Mouse (Mus musculus) spleen, embryonic (tissue): ENCODE measurements at regions not wholly inside any gene's neighbourhood (a gene's known extent, or its start where the extent isn't known, plus 50 kb on each side); places are given as distances from the start of the nearest gene placed in this dataset.

Experiments used
- CTCF ChIA-PET: fragments of 350-600 bp; sonication (Branson Sonifier 250); formaldehyde crosslinking; loops from one replicate; lab custom pipeline; 2022; lab: Charles Lee

GRCm38 (mm10) chr13:101439041-101439440 lies 329.0 kb downstream of the Pik3r1 start:
- CTCF ChIA-PET, result no interaction called here

- CTCF ChIA-PET, result no interaction called here
These were observed 334.9 kb downstream of the Pik3r1 start for GRCm38 (mm10) chr13:101433162-101433561.

GRCm38 (mm10) chr13:101427426-101428221 lies 340.4 kb downstream of the Pik3r1 start:
- CTCF ChIA-PET, result no interaction called here

GRCm38 (mm10) chr13:101426461-101426860 lies 341.6 kb downstream of the Pik3r1 start:
- CTCF ChIA-PET, result interaction anchor here (0.7 kb wide), 1 partner anchor 922 kb away, joined by 9 read pairs; no protein-coding TSS in a partner anchor

- CTCF ChIA-PET, result no interaction called here
These were observed 345.9 kb downstream of the Pik3r1 start for GRCm38 (mm10) chr13:101422082-101422481.

GRCm38 (mm10) chr13:101419457-101420025 lies 348.5 kb downstream of the Pik3r1 start:
- CTCF ChIA-PET, result no interaction called here

GRCm38 (mm10) chr13:101418272-101418671 lies 349.7 kb downstream of the Pik3r1 start:
- CTCF ChIA-PET, result no interaction called here

GRCm38 (mm10) chr13:101408885-101409284 lies 359.1 kb downstream of the Pik3r1 start:
- CTCF ChIA-PET, result no interaction called here

GRCm38 (mm10) chr13:101407633-101408032 lies 360.4 kb downstream of the Pik3r1 start:
- CTCF ChIA-PET, result no interaction called here

- CTCF ChIA-PET, result interaction anchor here (0.8 kb wide), 1 partner anchor 310 kb away, joined by 3 read pairs; no protein-coding TSS in a partner anchor
These were observed 394.3 kb downstream of the Pik3r1 start for GRCm38 (mm10) chr13:101373581-101374189.

- CTCF ChIA-PET, result no interaction called here
These were observed 396.1 kb downstream of the Pik3r1 start for GRCm38 (mm10) chr13:101371906-101372305.

- CTCF ChIA-PET, result no interaction called here
These were observed 399.8 kb downstream of the Pik3r1 start for GRCm38 (mm10) chr13:101368170-101368569.

GRCm38 (mm10) chr13:101355363-101355762 lies 412.7 kb downstream of the Pik3r1 start:
- CTCF ChIA-PET, result no interaction called here

- CTCF ChIA-PET, result no interaction called here
These were observed 416.9 kb downstream of the Pik3r1 start for GRCm38 (mm10) chr13:101351123-101351522.

- CTCF ChIA-PET, result no interaction called here
These were observed 418.7 kb downstream of the Pik3r1 start for GRCm38 (mm10) chr13:101349354-101349753.

GRCm38 (mm10) chr13:101338280-101338872 lies 429.6 kb downstream of the Pik3r1 start:
- CTCF ChIA-PET, result no interaction called here

- CTCF ChIA-PET, result interaction anchor here (0.6 kb wide), 1 partner anchor 125 kb away, joined by 3 read pairs; no protein-coding TSS in a partner anchor
These were observed 449.4 kb downstream of the Pik3r1 start for GRCm38 (mm10) chr13:101318621-101319020.

- CTCF ChIA-PET, result interaction anchor here (0.6 kb wide), 1 partner anchor 19 kb away, joined by 3 read pairs; no protein-coding TSS in a partner anchor
These were observed 451.7 kb downstream of the Pik3r1 start for GRCm38 (mm10) chr13:101316336-101316735.

- CTCF ChIA-PET, result no interaction called here
These were observed 454.0 kb downstream of the Pik3r1 start for GRCm38 (mm10) chr13:101314040-101314439.

- CTCF ChIA-PET, result no interaction called here
These were observed 456.2 kb downstream of the Pik3r1 start for GRCm38 (mm10) chr13:101311634-101312314.

- CTCF ChIA-PET, result no interaction called here
These were observed 459.3 kb downstream of the Pik3r1 start for GRCm38 (mm10) chr13:101308724-101309123.
